Mouse (Mus musculus): ENCODE results near the gene Gtf2a1l. TPM values are rescaled to one million over a fixed set of nuclear protein-coding genes. Genes with fewer than 3 reads are reported as not detected.

The Gtf2a1l gene
- polyA plus RNA-seq, 1 experiment from 2014 or later, result 0.20 TPM

Other genes with a start within 250 kb of the Gtf2a1l start
- 12.2 and 12.4 TPM in 2 replicates for gene Foxn2, start 227.9 kb upstream of the Gtf2a1l start, polyA plus RNA-seq (2016; fragmentation: Nextera tagmentation; extraction: Ambion mirVana)
- 12.4 and 16.1 TPM in 2 replicates for gene Ppp1r21, start 138.5 kb upstream of the Gtf2a1l start, polyA plus RNA-seq (2016; fragmentation: Nextera tagmentation; extraction: Ambion mirVana)
- 5.4 and 8.4 TPM in 2 replicates for gene Ston1, start 71.0 kb upstream of the Gtf2a1l start, polyA plus RNA-seq (2016; fragmentation: Nextera tagmentation; extraction: Ambion mirVana)
- 0.19 TPM in 1 of 2 replicates, not detected in the other for gene Lhcgr, start 123.3 kb downstream of the Gtf2a1l start, polyA plus RNA-seq (2016; fragmentation: Nextera tagmentation; extraction: Ambion mirVana)